ENCODE assay signal across 23 mouse cellular contexts in the genomic region with DNA sequence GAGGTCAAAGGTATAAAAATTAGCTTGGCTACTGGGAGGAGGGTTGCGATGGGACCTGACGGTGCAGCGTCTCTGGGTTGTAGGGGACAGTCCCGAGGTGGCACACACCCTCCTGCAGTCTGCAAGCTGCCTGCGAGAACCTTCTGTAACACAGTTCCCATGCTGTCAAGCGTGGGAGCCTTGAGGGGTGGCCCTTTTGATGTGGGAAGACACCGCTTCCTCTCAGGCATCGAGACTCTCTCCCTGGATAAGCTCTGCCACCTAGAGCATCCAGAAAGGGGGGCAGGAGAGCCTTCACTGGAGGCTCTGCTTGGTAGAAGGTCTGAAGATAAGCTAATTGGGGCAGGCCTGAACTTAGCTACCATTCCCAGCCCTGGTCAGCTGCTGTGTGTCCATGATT. TPM values are rescaled to one million over a fixed set of nuclear protein-coding genes. Genes with fewer than 3 reads are reported as not detected.
DNase-seq lines count a peak whose midpoint lies in the region; ATAC-seq lines count a peak whose summit lies in the region.
"Had no signal": no experiment of that assay in that cellular context is flagged by ENCODE, and none has a peak within 500 bp of the region (broad histone marks: within the 10 kb centered on the region; RNA-seq: fewer than 3 reads in every experiment).

No protein-coding gene starts in this region.

- H3K27me3 ChIP-seq in heart, embryonic 12.5 days (replicated peaks) = peaks cover 69% of the 10 kb centered on the region

- peak; percentile 35 for DNase-seq in lung, postnatal 25 days (ENCODE audit: low spot score)
- DNase-seq in lung, postnatal 4 days = no peak
- DNase-seq in natural killer cell, adult 2 months (ENCODE audit: low spot score in 2 of 2) = peak; percentile 51 to 65
- DNase-seq in thymus, adult 18-20 months = peak; percentile 80 to 90
- DNase-seq in thymus, postnatal 4 days = peak; percentile 81
- no peak for DNase-seq in adrenal gland, adult 8-10 months
- DNase-seq in ovary, postnatal 14 days (ENCODE audit: low spot score) = no peak
- DNase-seq: cerebellum, adult 9-11 months; gastrocnemius, postnatal 36 days; kidney, adult 9 months; kidney, postnatal 25 days; liver, postnatal 0 days; lung, postnatal 14 days had no signal

- H3K9me3 ChIP-seq in heart, embryonic 12.5 days (replicated peaks) = no peaks in the 10 kb centered on the region
- H3K9me3 ChIP-seq: forebrain, embryonic 13.5 days; limb, embryonic 10.5 days; neural tube, embryonic 12.5 days had no signal

- H3K27ac ChIP-seq in heart, embryonic 12.5 days (ENCODE audit: poor library complexity, severe bottlenecking) = no peak overlapping the region
- H3K27ac ChIP-seq: forebrain, embryonic 13.5 days; limb, embryonic 10.5 days; neural tube, embryonic 12.5 days had no signal

- ATAC-seq in heart, embryonic 12.5 days (ENCODE audit: insufficient number of reproducible peaks, low FRiP score) = no peak
- ATAC-seq: forebrain, embryonic 13.5 days; liver, postnatal 0 days had no signal

- 66% methylated on average over 8 of the region's 8 CpGs for WGBS in heart, embryonic 12.5 days

- no peak overlapping the region for H3K9ac ChIP-seq in heart, embryonic 12.5 days
- H3K9ac ChIP-seq: forebrain, embryonic 13.5 days; liver, postnatal 0 days; neural tube, embryonic 12.5 days had no signal

- H3K4me3 ChIP-seq in heart, embryonic 12.5 days = no peak overlapping the region
- H3K4me3 ChIP-seq: forebrain, embryonic 13.5 days; limb, embryonic 10.5 days; neural tube, embryonic 12.5 days had no signal

- H3K36me3 ChIP-seq in heart, embryonic 12.5 days = no peaks in the 10 kb centered on the region
- H3K36me3 ChIP-seq: limb, embryonic 10.5 days had no signal

- no peak overlapping the region for H3K4me2 ChIP-seq in heart, embryonic 12.5 days
- H3K4me2 ChIP-seq: forebrain, embryonic 13.5 days; neural tube, embryonic 12.5 days had no signal

- peaks cover 8% of the 10 kb centered on the region; the same call in 1 of the 2 replicates for H3K4me1 ChIP-seq in heart, embryonic 12.5 days (replicated peaks)

RNA-seq across cellular contexts. Expression of gene Dtx1, which starts 26.0 kb away (rescaled TPM):
- 10 to 100 TPM; 16.6 to 17.8 (median 17.3) TPM for total RNA-seq in adrenal gland, adult 8-10 months (2022)
- polyA plus RNA-seq in heart, embryonic 12.5 days (2016; fragmentation: Nextera tagmentation; extraction: Ambion mirVana) = 0.24 and 0.28 TPM in 2 replicates

RNA-seq across cellular contexts. Expression of gene Rasal1, which starts 37.1 kb away (rescaled TPM):
- total RNA-seq in adrenal gland, adult 8-10 months (2022) = 10 to 100 TPM in 3 of 4 experiments, 1 to 10 TPM in 1; 7.0 to 15.2 (median 12.2) TPM
- polyA plus RNA-seq in heart, embryonic 12.5 days (2016; fragmentation: Nextera tagmentation; extraction: Ambion mirVana) = 0.21 TPM in 1 of 2 replicates, not detected in the other
- total RNA-seq: gastrocnemius, postnatal 36 days had no signal
- polyA plus RNA-seq: hindbrain, embryonic 11.5 days had no signal

RNA-seq across cellular contexts. Expression of gene Cfap73, which starts 51.6 kb away (rescaled TPM):
- total RNA-seq in adrenal gland, adult 8-10 months (2022) = under 1 TPM in 3 of 4 experiments, not detected in 1; 0.32 to 0.63 (median 0.46) TPM
- polyA plus RNA-seq in heart, embryonic 12.5 days (2016; fragmentation: Nextera tagmentation; extraction: Ambion mirVana) = not detected in 2 replicates
- total RNA-seq: gastrocnemius, postnatal 36 days; heart, adult 8-10 months; liver, adult 2 months had no signal
- polyA plus RNA-seq: embryonic facial prominence, embryonic 11.5 days; forebrain, embryonic 13.5 days; heart, embryonic 16.5 days; intestine, embryonic 14.5 days; limb, embryonic 10.5 days; liver, adult 2 months; liver, postnatal 0 days; neural tube, embryonic 12.5 days had no signal

Comparison
In these comparisons a context has a peak if more than half of its experiments do, and no peak if none do; other contexts are left out.
1. DNase-seq: peak in lung, postnatal 25 days (single experiment), natural killer cell, adult 2 months (2 of 2), thymus, adult 18-20 months (2 of 2) and thymus, postnatal 4 days (single experiment); none in lung, postnatal 4 days (0 of 2), adrenal gland, adult 8-10 months (single experiment) and ovary, postnatal 14 days (single experiment).